Mouse (Mus musculus) hindbrain, embryonic 15.5 days (tissue): ENCODE results near the gene Fcgr2b. TPM values are rescaled to one million over a fixed set of nuclear protein-coding genes. Genes with fewer than 3 reads are reported as not detected.
"Not testable (repeated sequence)": the region's sequence is repeated elsewhere in the genome, so short reads cannot be mapped to it uniquely, and the experiment has no call there.

ENCODE experiments used
- ATAC-seq: fragments of 200-750 bp; cut with Nextera tagmentation; 2 replicates; pipeline ENCODE4 v1.8.0; 2017; ENCODE audit warnings: low read depth, moderate number of reproducible peaks, moderate TSS enrichment; ENCODE audit not compliant: low FRiP score
- H3K27ac ChIP-seq: fragments of 300-500 bp; sonication (generic); replicated peaks from 2 replicates; pipeline ENCODE4 v1.5.1; 2015; ENCODE audit warnings: mild to moderate bottlenecking, inconsistent platforms
- H3K27me3 ChIP-seq: fragments of 300-500 bp; sonication (generic); 2 replicates; pipeline ENCODE4 v1.6.1; 2015; ENCODE audit warnings: control low read depth, inconsistent platforms
- H3K36me3 ChIP-seq: fragments of 300-500 bp; sonication (generic); 2 replicates; pipeline ENCODE4 v1.6.1; 2015; ENCODE audit warnings: control low read depth, inconsistent platforms
- H3K4me1 ChIP-seq: fragments of 300-500 bp; sonication (generic); replicated peaks from 2 replicates; pipeline ENCODE4 v1.6.1; 2015; ENCODE audit warnings: control low read depth, inconsistent platforms
- H3K4me2 ChIP-seq: fragments of 300-500 bp; sonication (generic); 2 replicates; pipeline ENCODE4 v1.6.1; 2015; ENCODE audit warnings: moderate library complexity, mild to moderate bottlenecking, inconsistent platforms
- H3K4me3 ChIP-seq: fragments of 300-500 bp; sonication (generic); 2 replicates; pipeline ENCODE4 v1.5.1; 2015; ENCODE audit warnings: mild to moderate bottlenecking, inconsistent platforms
- H3K9ac ChIP-seq: fragments of 300-500 bp; sonication (generic); 2 replicates; pipeline ENCODE4 v1.6.1; 2015; ENCODE audit warnings: inconsistent platforms
- H3K9me3 ChIP-seq: fragments of 300-500 bp; sonication (generic); 2 replicates; pipeline ENCODE4 v1.6.1; 2016; ENCODE audit warnings: control low read depth, inconsistent platforms
- WGBS: fragments of 180-500 bp; shearing (Covaris S2); methylation state at CpG from one replicate; pipeline ENCODE4 v1.1.7; 2015; 5-methylcytosine and 5-hydroxymethylcytosine counted together
- polyA plus RNA-seq: library from polyadenylated mRNA; unstranded; fragments of >200 nt; fragmentation: Nextera tagmentation; extraction: Ambion mirVana; gene quantifications from 2 replicates; pipeline ENCODE4 v1.2.1, GENCODE M21; 2015

Fcgr2b gene
- polyA plus RNA-seq, 1 experiment from 2014 or later, result 1.7 TPM

DNA sequence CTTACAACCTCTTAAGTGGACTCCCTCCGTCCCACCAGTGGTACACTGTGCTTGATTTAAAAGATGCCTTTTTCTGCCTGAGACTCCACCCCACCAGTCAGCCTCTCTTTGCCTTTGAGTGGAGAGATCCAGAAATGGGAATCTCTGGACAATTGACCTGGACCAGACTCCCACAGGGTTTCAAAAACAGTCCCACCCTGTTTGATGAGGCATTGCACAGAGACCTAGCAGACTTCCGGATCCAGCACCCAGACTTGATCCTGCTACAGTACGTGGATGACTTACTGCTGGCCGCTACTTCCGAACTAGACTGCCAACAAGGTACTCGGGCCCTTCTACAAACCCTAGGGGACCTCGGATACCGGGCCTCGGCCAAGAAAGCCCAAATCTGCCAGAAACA is 31.4 kb downstream of the Fcgr2b start:
- H3K27me3 ChIP-seq, H3K9me3 ChIP-seq, H3K4me3 ChIP-seq, H3K36me3 ChIP-seq, H3K9ac ChIP-seq, H3K27ac ChIP-seq, ATAC-seq, H3K4me2 ChIP-seq, H3K4me1 ChIP-seq: not testable (repeated sequence)
- WGBS, result 98% methylated on average over 8 of the region's 9 CpGs

DNA sequence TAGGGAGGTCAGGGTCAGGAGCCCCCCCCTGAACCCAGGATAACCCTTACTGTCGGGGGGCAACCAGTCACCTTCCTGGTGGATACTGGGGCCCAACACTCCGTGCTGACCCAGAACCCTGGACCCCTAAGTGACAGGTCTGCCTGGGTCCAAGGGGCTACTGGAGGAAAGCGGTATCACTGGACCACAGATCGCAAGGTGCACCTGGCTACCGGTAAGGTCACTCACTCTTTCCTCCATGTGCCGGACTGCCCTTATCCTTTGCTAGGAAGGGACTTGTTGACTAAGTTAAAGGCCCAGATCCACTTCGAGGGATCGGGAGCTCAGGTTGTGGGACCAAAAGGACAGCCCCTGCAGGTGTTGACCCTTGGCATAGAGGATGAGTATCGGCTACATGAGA is 32.2 kb downstream of the Fcgr2b start:
- H3K9me3 ChIP-seq, H3K4me2 ChIP-seq, H3K27me3 ChIP-seq, H3K9ac ChIP-seq, H3K27ac ChIP-seq, H3K4me3 ChIP-seq, ATAC-seq, H3K36me3 ChIP-seq, H3K4me1 ChIP-seq: not testable (repeated sequence)
- 93% methylated on average over 9 of the region's 9 CpGs for WGBS

DNA sequence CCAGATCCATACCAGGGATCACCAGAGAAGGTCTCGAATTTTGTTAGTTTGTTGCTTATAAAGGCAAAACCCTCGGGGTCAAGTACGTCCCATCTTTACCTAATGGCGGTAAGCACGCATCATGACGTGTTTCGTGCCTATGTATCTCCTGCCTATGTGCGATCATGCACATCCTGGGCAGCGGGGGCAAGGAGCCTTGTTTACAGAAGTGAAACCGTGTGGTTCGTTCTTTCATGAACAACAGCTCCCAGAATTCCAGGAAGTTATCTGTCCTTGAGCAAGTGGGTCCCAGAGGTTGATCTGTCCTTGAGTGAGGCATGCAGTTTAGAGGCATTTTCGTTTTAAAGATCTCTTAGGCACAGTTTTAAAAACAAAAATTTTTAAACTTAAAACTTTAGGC is 37.1 kb downstream of the Fcgr2b start:
- H3K36me3 ChIP-seq, result no peaks in the 10 kb centered on the region
- WGBS, result 92% methylated on average over 12 of the region's 12 CpGs
- no peak overlapping the region for H3K9ac ChIP-seq
- H3K4me2 ChIP-seq, result no peak overlapping the region
- no peaks in the 10 kb centered on the region for H3K9me3 ChIP-seq
- H3K4me3 ChIP-seq, result no peak overlapping the region
- no peaks in the 10 kb centered on the region for H3K4me1 ChIP-seq
- no peak overlapping the region for H3K27ac ChIP-seq
- no peaks in the 10 kb centered on the region for H3K27me3 ChIP-seq
- ATAC-seq, result no peak

DNA sequence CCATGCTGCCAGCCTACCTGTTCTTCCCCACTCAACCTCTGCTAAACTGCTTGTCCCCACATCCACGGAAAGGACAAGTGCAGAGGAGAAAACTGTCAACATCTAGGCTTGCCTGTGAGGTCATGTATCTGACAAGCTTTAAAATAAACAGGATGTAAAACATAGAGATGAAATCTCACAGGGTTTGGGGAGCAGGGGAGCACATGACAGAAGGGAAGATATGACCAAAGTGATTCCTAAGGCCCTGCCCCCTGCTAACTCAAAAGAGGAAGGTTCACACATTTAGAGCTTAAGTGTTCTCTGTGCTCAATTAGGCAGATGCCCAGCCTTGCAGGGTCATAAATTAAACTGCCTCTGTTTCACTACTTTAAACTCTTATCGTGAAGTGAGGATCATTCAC is 42.0 kb downstream of the Fcgr2b start:
- Histone ChIP-seq H3K4me3 (no peak overlapping the region), H3K4me2 (no peak overlapping the region), H3K27me3 (no peaks in the 10 kb centered on the region), H3K27ac (no peak overlapping the region), H3K9me3 (no peaks in the 10 kb centered on the region), H3K4me1 (no peaks in the 10 kb centered on the region), H3K9ac (no peak overlapping the region), H3K36me3 (no peaks in the 10 kb centered on the region)
- ATAC-seq, result no peak
- WGBS, result 82% methylated on average over 2 of the region's 2 CpGs

DNA sequence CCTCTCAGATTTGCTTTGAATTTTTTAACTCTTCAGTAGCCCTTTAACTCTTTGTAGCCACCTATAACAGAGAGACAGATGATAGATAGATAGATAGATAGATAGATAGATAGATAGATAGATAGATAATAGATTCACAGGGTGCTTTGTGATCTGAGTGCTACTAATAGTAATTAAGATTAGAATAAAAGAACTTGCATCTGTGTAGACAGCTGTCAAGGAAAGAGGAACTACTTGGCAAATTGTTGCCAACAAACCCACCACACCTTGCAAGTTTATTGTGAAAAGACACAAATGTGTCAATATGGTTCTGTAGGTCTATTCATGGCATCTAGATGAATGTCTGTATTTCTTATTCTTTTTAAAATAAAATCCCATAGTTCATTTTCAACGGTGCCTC is 42.4 kb downstream of the Fcgr2b start:
- Histone ChIP-seq H3K4me3 (no peak overlapping the region), H3K4me1 (no peaks in the 10 kb centered on the region), H3K9ac (no peak overlapping the region), H3K27me3 (no peaks in the 10 kb centered on the region), H3K27ac (no peak overlapping the region), H3K36me3 (no peaks in the 10 kb centered on the region), H3K4me2 (no peak overlapping the region), H3K9me3 (no peaks in the 10 kb centered on the region)
- no peak for ATAC-seq
- WGBS, result 89% methylated on average over 1 of the region's 1 CpGs

DNA sequence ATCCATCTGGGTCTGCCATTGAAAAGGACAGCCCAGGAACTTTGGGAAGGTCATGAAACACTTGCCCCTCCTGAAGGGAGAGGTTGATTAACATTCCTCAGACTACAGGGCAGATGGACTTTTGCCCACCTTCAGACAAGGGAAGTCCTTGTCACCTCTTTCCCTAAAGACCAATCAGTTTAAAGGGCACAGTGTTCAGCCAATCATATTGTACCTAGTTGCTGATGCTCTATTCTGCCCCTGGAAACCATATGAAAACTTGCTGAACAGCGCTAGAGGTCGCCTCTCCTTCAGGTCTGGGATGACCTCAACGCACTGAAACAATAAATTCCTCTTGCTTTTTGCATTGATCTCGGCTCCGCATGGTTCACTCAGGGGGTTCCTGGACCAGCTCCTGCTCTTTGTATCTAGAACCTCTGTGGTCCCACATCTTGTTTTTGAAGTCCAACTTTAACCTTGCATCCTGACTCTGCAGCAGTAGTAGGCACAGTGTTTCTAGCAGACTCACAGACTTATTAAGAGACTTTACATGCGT is 42.9 kb downstream of the Fcgr2b start:
- Histone ChIP-seq H3K27ac (no peak overlapping the region), H3K4me3 (no peak overlapping the region), H3K4me1 (no peaks in the 10 kb centered on the region), H3K36me3 (no peaks in the 10 kb centered on the region), H3K9ac (no peak overlapping the region), H3K4me2 (no peak overlapping the region), H3K9me3 (no peaks in the 10 kb centered on the region), H3K27me3 (no peaks in the 10 kb centered on the region)
- no peak for ATAC-seq
- WGBS, result 75% methylated on average over 6 of the region's 6 CpGs

DNA sequence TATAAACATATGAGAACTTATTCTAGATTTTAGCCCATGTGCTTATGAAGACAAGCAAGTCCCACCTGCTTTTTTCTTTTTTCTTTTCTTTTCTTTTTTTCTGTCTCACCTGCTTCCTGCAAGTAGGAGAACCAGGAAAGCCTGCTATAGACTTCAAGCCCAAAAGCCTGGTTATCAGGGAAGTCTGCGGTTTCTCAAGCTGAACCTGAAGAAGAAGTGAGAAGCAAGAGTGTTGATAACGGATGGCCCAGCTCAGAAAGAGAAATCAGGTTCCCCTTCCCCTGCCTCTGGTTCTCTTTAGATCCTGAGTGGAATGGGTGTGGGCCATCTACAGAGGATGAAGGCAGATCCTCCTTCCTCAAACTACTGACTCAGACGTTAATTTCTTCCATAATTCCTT is 44.3 kb downstream of the Fcgr2b start:
- Histone ChIP-seq H3K4me1 (no peaks in the 10 kb centered on the region), H3K4me2 (no peak overlapping the region), H3K27me3 (no peaks in the 10 kb centered on the region), H3K4me3 (no peak overlapping the region), H3K36me3 (no peaks in the 10 kb centered on the region), H3K27ac (no peak overlapping the region), H3K9ac (no peak overlapping the region), H3K9me3 (no peaks in the 10 kb centered on the region)
- ATAC-seq, result no peak
- 93% methylated on average over 3 of the region's 3 CpGs for WGBS

DNA sequence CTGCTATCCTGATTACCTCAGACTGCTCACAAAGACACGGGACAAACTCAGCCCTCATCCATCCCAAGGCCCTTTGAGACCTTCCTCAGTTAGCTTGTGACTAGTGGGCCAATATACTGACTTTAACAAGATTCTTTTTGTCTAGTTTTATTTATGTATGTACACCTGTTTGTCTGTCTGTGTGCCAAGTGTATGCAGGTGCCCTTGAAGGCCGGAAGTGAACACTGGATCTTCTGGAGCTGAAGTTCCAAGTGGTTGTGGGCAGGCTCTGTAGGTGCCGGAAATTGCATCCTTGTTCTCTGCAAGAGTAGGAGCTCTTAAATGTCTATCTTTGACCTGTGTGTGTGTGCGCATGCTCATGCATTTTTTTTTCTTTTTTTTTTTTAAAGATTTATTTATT is 47.1 kb downstream of the Fcgr2b start:
- 89% methylated on average over 4 of the region's 4 CpGs for whole genome bisulfite sequencing
- no peaks in the 10 kb centered on the region for H3K36me3 ChIP-seq

DNA sequence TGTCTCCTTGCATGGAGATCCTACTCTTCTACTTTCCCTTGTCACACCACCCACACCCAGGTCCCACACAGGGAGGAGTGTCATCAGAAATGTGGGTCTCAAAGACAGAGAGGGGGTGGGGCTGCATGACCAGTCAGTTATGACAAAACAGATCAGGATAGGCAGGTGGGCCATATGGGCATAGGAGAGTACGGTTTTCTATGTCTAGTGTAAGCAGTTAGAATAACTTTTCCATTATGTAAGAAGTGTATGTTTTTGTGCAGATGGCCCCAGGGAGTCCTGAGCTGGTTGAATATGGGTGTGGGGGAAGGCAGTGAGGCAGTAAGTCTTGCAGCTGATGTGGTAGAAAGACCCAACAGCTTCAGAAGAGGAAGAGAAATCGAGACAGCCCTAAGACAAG is 47.9 kb downstream of the Fcgr2b start:
- no peak overlapping the region for H3K4me2 ChIP-seq
- no peaks in the 10 kb centered on the region for H3K27me3 ChIP-seq
- no peak overlapping the region for H3K4me3 ChIP-seq
- no peak for ATAC-seq
- H3K4me1 ChIP-seq, result no peaks in the 10 kb centered on the region
- no peak overlapping the region for H3K9ac ChIP-seq
- 78% methylated on average over 2 of the region's 2 CpGs for WGBS
- no peaks in the 10 kb centered on the region for H3K9me3 ChIP-seq
- H3K36me3 ChIP-seq, result no peaks in the 10 kb centered on the region
- no peak overlapping the region for H3K27ac ChIP-seq

More for the DNA sequence above, 47.1 kb downstream of the Fcgr2b start:
- Histone ChIP-seq H3K4me1 (no peaks in the 10 kb centered on the region), H3K4me3 (no peak overlapping the region), H3K4me2 (no peak overlapping the region), H3K27me3 (no peaks in the 10 kb centered on the region), H3K9me3 (no peaks in the 10 kb centered on the region), H3K9ac (no peak overlapping the region), H3K27ac (no peak overlapping the region)
- ATAC-seq, result no peak

DNA sequence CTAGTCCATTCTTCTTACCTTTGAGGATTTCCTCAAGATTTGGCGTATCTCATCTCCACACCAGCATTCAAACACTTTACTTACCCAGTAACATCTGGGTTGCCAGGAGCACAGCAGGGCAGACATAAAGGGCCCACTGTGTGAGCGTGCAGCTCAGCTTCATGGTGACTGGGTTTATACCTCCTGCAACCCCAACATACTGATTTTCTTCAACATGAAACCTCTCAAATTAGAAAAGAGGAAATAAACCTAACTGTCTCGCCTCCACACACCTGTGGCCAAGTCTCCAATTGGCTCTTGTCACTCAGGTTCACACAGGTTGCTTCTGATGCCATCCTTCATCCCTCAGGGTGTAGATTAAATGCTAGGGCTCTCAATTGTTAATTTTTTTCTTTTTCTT is 49.0 kb downstream of the Fcgr2b start, which contains the start of gene Fcrla:
TSS of gene Fcrla (minus strand) at position 206 of the 400 bp plus-strand sequence.
- Histone ChIP-seq H3K27me3 (no peaks in the 10 kb centered on the region), H3K36me3 (no peaks in the 10 kb centered on the region), H3K9ac (no peak within 1 kb of the TSS), H3K4me3 (no peak within 1 kb of the TSS), H3K4me1 (no peaks in the 10 kb centered on the region), H3K27ac (no peak within 1 kb of the TSS), H3K9me3 (no peaks in the 10 kb centered on the region), H3K4me2 (no peak within 1 kb of the TSS)
- 82% methylated on average over 3 of the region's 3 CpGs for WGBS
- no peak for ATAC-seq

DNA sequence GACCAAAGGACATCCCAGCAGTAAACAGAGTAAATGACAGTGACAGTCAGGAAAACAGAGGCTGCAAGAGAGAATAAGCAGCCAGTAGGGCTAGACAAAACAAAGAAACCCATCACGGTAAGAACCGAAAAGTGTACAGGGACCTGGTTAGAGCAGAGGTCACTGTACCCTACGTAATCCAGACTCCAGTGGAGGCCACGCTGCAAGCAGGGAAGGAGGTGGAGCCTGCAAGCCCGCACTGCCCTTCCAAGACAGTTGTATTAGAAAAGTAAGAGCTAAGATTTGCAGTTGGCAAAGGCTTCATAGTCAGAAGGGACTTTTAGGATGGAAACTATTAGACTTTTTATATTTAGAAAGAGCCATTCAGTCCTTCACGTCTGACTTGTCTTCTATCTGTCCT is 49.4 kb downstream of the Fcgr2b start:
- Histone ChIP-seq H3K4me1 (no peaks in the 10 kb centered on the region), H3K9ac (no peak overlapping the region), H3K9me3 (no peaks in the 10 kb centered on the region), H3K36me3 (no peaks in the 10 kb centered on the region), H3K4me3 (no peak overlapping the region), H3K27ac (no peak overlapping the region), H3K4me2 (no peak overlapping the region), H3K27me3 (no peaks in the 10 kb centered on the region)
- ATAC-seq, result no peak
- 72% methylated on average over 6 of the region's 6 CpGs for WGBS

DNA sequence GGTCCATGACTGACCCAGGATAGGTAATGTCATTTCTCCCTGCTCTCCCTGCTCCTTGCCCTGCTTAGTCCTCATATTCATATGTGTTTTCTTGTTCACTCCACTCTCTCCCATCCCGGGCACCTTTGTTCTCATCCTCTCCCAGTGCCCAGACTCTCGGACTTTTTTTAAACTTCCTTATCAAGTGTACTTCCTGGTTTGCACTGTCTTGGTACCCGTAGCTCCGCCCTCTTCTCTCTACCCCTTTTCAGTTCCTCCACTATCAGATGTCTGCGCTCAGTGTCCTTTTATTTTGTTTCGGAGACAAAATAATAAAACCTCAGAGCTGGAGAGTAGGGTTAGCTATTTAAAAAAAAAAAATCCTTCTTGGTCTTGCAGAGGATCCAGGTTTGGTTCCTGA is 51.9 kb downstream of the Fcgr2b start:
- H3K4me3 ChIP-seq, result no peak overlapping the region
- H3K9ac ChIP-seq, result no peak overlapping the region
- no peaks in the 10 kb centered on the region for H3K4me1 ChIP-seq
- no peaks in the 10 kb centered on the region for H3K9me3 ChIP-seq
- no peaks in the 10 kb centered on the region for H3K27me3 ChIP-seq
- 84% methylated on average over 6 of the region's 6 CpGs for WGBS
- no peak for ATAC-seq
- H3K36me3 ChIP-seq, result no peaks in the 10 kb centered on the region
- no peak overlapping the region for H3K4me2 ChIP-seq
- no peak overlapping the region for H3K27ac ChIP-seq

DNA sequence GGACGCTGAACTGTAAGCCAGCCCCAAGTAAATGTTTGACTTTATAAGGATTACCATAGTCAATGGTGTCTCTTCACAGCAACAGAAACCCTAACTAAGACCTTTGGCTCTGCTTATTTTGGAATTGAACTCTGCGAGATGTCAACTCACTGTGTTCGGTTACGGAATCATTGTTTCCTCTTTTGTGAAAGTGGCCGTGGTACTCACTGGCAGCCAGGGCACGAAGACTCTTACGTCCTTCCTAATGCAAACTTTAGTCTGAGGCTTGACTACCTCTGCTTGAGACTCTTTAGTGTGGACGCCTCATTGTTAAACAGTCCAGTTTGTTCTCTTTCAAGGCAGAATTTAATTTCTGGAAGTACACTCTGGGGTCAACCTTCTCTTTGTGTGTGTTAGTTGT is 57.0 kb downstream of the Fcgr2b start:
- Histone ChIP-seq H3K27ac (no peak overlapping the region), H3K4me3 (no peak overlapping the region), H3K9ac (no peak overlapping the region), H3K4me2 (no peak overlapping the region), H3K36me3 (no peaks in the 10 kb centered on the region), H3K9me3 (no peaks in the 10 kb centered on the region), H3K27me3 (no peaks in the 10 kb centered on the region), H3K4me1 (no peaks in the 10 kb centered on the region)
- WGBS, result 89% methylated on average over 8 of the region's 8 CpGs
- ATAC-seq, result no peak
